Mouse (Mus musculus) urinary bladder, postnatal 10 days (tissue): ENCODE results near the gene Pdcd6.

Experiments used
- DNase-seq: peaks from one replicate; pipeline ENCODE4 v3.0.0; 2022; ENCODE audit warnings: low spot score

Gene Pdcd6

DNA sequence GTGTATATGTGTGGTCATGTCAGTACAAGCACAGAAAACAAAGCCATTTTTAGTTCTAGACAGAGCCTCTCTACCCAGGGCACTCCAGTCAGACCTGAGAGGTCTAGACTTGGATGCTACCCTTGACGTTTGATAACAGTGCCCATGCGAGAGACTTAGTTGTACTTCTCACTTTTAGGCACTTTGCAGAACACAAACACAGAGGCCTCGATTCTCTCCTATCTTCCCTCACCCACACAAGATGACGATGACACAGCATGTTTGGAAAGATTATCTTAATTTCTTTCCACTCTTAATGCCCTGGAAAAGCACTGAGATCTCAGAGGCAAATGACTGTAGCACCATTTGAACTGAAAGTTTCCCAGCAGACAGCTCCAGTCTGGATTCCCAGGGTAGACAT is 41.7 kb downstream of the Pdcd6 start:
- DNase-seq: no peak

DNA sequence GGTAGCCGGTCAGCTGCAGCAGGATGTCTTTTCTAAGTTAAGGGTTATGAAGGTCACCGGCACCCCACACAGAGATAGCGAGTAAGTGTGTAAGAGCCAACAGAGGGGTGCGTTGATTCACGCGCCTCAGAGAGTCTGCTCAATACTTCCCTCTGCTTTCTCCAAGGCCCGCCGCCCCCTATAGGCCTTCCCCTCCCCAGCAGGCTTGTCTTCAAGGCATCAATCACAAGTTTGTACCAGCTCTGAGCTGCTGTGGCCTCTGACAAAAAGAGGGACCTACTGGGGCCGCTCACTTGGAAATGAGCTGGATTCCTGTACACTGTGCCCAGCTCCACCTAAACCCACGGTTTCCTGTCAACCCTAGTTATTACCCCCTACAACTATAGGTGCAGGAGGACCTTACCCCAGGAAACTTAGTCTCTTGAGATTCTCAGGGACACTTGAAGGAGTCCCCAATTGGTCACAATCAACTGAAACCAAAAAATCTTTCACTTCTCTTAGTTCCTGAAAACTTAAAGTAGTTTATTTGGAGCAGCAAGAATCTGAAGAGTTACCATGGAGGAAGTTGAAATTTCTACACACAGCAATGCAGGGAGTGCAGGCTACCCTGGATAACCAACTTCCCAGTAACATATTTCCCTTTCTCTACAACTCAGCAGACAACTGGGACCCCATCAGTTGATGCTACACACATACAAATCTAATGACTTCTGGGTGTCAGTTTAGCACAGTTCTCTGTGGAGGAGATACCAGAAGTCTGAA is 57.0 kb downstream of the Pdcd6 start:
- no peak for DNase-seq

DNA sequence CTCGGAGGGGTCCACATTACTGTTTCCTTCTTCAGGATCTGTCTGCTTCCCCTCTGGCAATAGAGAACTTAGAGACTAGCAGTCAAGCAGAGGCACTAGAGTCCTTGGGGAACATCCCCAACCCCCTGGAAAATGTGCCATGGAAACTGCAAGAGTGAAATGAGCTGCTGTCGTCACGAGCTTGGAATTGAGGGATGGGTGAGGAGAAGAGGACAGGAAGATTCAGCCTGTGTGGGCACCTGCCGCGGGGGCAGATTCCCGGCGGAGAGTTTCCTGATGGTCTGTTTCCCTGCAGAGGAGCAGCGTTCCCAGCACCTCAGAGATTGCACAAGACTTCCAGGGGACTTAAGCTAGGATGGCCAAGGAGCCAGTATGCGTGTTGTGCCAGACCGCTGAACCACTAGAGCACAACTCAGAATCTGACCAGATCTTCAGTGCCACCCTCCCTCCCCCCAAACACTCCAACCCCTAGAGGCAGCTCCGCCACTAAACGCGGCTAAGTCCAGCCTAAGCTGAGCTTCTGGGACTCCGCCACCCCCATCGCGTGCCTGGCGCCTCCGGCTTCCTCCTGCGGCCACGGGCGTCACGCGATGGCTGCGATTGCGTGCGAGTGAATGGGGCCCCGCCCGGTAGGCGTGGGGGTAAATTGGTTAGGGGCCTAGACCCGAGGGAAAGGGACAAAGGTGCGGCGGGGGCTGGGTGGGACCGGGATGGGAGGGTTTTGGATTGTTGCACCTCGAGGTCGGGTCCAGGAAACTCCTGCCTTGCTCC is 57.7 kb downstream of the Pdcd6 start:
- DNase-seq: peak; percentile 23
